Mouse (Mus musculus) midbrain, embryonic 10.5 days (tissue): ENCODE results near the gene Ndufaf7. TPM values are rescaled to one million over a fixed set of nuclear protein-coding genes. Genes with fewer than 3 reads are reported as not detected.

ENCODE experiments used
- DNase-seq: peaks from one replicate; pipeline ENCODE4 v3.0.0-alpha.2; 2017; ENCODE audit warnings: low spot score
- H3K27ac ChIP-seq: fragments of 300-500 bp; sonication (generic); replicated peaks from 2 replicates; pipeline ENCODE4 v1.5.1; 2016; ENCODE audit warnings: mild to moderate bottlenecking
- H3K27me3 ChIP-seq: fragments of 300-500 bp; sonication (generic); 2 replicates; pipeline ENCODE4 v1.6.1; 2016; ENCODE audit warnings: low read depth, mild to moderate bottlenecking; ENCODE audit not compliant: poor library complexity, severe bottlenecking
- H3K36me3 ChIP-seq: fragments of 300-500 bp; sonication (generic); 2 replicates; pipeline ENCODE4 v1.6.1; 2016; ENCODE audit warnings: mild to moderate bottlenecking, moderate library complexity
- H3K4me1 ChIP-seq: fragments of 300-500 bp; sonication (generic); 2 replicates; pipeline ENCODE4 v1.6.1; 2016
- H3K4me3 ChIP-seq: fragments of 300-500 bp; sonication (generic); 2 replicates; pipeline ENCODE4 v1.5.1; 2016; ENCODE audit warnings: mild to moderate bottlenecking, moderate library complexity
- H3K9me3 ChIP-seq: fragments of 300-500 bp; sonication (generic); replicated peaks from 2 replicates; pipeline ENCODE4 v1.6.1; 2016; ENCODE audit warnings: mild to moderate bottlenecking
- WGBS: fragments of 180-500 bp; shearing (Covaris S2); methylation state at CpG from one replicate; pipeline ENCODE4 v1.1.7; 2016; 5-methylcytosine and 5-hydroxymethylcytosine counted together
- polyA plus RNA-seq: library from polyadenylated mRNA; unstranded; fragments of >200 nt; fragmentation: Nextera tagmentation; extraction: Ambion mirVana; gene quantifications from 2 replicates; pipeline ENCODE4 v1.2.1, GENCODE M21; 2016

Ndufaf7 gene
- polyA plus RNA-seq, 1 experiment from 2014 or later = 55.7 TPM

DNA sequence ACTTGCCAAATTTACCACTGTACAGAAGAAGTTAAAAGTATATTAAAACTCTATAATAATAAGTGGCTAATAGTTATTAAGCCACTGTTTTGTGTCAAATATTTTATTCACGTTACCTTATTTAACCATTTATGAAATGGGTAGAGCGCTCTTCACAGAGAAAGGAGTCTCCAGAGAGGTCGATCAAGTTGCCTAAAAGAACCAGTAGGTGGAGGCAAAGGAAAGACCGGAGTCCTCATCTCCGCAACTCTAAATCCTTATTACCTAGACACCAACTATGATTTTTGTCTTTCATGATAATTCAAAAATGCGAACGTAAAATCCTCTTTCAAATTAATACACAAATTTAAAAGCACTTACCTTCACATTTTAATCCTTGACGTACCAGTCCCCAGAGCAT, 46.2 kb downstream of the Ndufaf7 start:
- WGBS = 93% methylated on average over 8 of the region's 8 CpGs
- no peaks in the 10 kb centered on the region for H3K9me3 ChIP-seq
- H3K4me1 ChIP-seq = no peaks in the 10 kb centered on the region
- H3K27ac ChIP-seq = no peak overlapping the region
- no peak overlapping the region for H3K4me3 ChIP-seq
- no peak for DNase-seq
- H3K27me3 ChIP-seq = no peaks in the 10 kb centered on the region
- H3K36me3 ChIP-seq = peaks cover 66% of the 10 kb centered on the region

DNA sequence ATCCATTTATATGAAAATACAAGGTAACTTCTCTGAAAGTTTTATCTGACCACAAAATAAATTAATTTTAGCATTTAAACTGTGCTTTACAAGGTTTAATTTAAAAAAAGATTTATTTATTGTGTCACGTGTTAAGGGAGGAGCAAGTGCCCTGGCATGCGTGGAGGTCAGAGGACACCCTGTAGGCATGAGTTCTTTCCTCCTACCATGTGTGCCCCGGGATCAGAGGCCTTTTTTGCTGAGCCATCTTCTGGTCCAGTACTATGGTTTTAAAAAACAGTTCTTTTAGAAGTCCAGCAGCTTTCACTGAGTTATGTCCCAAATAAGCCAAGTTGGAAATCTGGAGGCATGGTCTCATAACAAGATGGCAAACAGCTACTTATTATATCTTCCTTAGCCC, 46.8 kb downstream of the Ndufaf7 start:
- no peaks in the 10 kb centered on the region for H3K27me3 ChIP-seq
- no peak overlapping the region for H3K27ac ChIP-seq
- no peaks in the 10 kb centered on the region for H3K4me1 ChIP-seq
- DNase-seq = no peak
- H3K4me3 ChIP-seq = no peak overlapping the region
- H3K9me3 ChIP-seq = no peaks in the 10 kb centered on the region
- H3K36me3 ChIP-seq = peaks cover 61% of the 10 kb centered on the region
- WGBS = 92% methylated on average over 3 of the region's 3 CpGs

DNA sequence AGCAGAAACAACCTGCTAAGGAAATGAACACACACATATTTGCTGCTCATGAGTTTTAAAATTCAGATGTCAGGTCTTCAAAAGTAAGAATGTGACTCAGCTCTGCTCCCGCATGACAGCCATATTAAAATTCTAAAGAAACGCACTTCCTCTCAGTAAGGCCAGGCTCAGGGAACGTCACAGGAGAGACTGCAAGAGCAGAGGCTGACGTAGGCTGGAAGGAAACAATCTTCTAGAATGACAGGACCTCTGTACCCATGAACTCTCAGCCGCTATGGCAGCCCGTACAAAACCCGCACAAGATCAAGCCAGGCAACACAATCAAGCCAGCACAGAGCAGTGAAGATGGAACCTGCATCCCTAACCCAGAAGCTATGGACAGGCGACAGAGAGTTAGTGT, 52.1 kb downstream of the Ndufaf7 start:
- H3K27me3 ChIP-seq = no peaks in the 10 kb centered on the region
- no peak overlapping the region for H3K4me3 ChIP-seq
- H3K27ac ChIP-seq = no peak overlapping the region
- DNase-seq = no peak
- WGBS = 85% methylated on average over 8 of the region's 8 CpGs
- peaks cover 11% of the 10 kb centered on the region for H3K36me3 ChIP-seq
- no peaks in the 10 kb centered on the region for H3K4me1 ChIP-seq
- no peaks in the 10 kb centered on the region for H3K9me3 ChIP-seq

DNA sequence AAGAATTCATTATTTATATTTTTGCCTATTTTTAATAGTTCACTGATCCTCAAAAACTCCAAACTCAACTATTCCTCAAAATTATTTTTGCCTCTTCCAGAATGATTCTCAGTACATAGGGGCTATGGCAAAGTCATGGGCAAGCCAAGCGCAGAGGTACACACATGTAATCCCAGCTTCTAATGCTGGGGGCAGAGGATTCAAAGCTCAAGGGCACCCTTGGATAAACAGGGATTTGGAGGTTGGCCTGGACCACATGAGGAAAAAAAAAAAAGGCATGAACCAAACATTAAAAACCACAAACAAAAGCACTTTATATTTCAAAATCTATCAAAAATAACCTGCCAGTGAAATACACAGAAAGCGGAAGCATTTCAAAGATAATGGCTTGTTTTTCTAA, 54.6 kb downstream of the Ndufaf7 start:
- no peaks in the 10 kb centered on the region for H3K27me3 ChIP-seq
- H3K27ac ChIP-seq = no peak overlapping the region
- no peaks in the 10 kb centered on the region for H3K4me1 ChIP-seq
- WGBS = 92% methylated on average over 2 of the region's 2 CpGs
- no peaks in the 10 kb centered on the region for H3K36me3 ChIP-seq
- H3K9me3 ChIP-seq = no peaks in the 10 kb centered on the region
- no peak for DNase-seq
- H3K4me3 ChIP-seq = no peak overlapping the region

DNA sequence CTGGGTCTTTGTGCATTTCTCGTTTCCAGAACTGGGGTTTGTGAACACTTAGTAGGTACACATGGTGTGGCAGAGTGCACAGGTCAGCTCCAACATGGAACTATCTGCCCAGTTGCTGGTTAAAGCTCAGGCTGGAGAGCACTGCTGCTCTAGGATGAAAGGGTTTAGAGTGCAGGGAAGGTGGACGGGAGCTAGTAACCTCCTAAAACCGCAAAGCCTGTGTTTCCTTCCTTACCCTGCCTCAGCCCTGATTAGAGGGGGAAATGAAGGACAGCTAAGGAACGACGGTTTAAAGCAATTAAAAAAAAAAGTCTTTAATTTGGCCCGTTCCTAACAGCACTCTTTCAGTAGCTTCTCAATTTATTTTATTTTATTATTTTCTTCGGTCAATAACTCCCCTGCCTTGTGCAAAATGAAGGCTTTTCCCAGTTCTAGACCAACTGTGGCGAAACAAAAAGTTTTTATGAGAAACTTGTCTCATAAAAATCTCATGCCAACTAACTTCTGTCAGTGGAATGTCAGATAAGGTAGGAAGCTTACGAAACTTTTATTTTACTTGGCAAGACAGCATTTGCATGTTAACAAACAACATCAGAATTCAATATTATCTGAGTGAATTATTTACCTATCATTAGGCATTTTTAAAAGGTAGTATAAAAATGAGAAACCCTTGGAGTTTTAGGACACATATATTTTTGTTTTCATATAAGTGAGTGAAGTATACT, 55.5 kb downstream of the Ndufaf7 start:
- Histone ChIP-seq H3K36me3 (no peaks in the 10 kb centered on the region), H3K27me3 (no peaks in the 10 kb centered on the region), H3K4me3 (no peak overlapping the region), H3K9me3 (no peaks in the 10 kb centered on the region), H3K27ac (no peak overlapping the region), H3K4me1 (no peaks in the 10 kb centered on the region)
- DNase-seq = no peak
- WGBS = 87% methylated on average over 9 of the region's 9 CpGs

DNA sequence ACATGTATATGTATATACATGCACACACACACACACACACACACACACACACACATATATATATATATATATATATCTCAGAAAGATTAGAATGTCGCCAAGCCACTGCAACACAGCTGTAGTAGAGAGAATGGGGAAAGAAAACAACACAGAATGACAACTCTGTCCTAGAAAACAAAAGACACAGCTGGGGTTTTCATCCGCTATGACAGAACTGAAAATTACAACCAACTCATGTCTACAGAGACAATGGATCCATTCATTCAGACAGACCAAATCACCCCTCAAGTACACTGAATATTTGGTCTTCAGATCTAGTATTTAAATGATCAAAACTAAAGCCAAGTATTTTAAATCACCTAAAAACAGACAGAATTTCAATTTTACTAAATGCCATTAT, 56.7 kb downstream of the Ndufaf7 start:
- 85% methylated on average over 2 of the region's 2 CpGs for WGBS
- Histone ChIP-seq H3K27me3 (no peaks in the 10 kb centered on the region), H3K4me3 (no peak overlapping the region), H3K4me1 (no peaks in the 10 kb centered on the region), H3K27ac (no peak overlapping the region), H3K36me3 (no peaks in the 10 kb centered on the region), H3K9me3 (no peaks in the 10 kb centered on the region)
- no peak for DNase-seq

DNA sequence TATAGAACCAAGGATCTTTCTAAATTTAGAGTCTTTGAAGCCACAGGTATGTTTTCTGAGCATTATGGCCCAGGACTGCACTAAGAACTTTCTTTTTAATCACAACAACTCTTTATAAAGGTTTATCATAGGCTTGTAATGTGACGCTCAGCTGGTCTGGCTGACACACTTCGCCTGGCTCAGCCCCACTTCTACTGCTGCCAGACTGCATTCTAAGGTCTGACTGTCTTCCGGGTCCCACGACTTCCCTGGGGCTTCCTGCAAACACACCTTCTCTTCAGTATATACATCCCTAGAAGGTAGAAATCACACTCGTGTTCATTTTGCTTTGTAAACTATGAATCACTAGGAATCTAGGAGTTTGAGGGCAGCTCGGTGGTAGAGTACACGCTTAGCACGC, 57.4 kb downstream of the Ndufaf7 start:
- DNase-seq = no peak
- 91% methylated on average over 8 of the region's 8 CpGs for WGBS
- H3K4me1 ChIP-seq = no peaks in the 10 kb centered on the region

DNA sequence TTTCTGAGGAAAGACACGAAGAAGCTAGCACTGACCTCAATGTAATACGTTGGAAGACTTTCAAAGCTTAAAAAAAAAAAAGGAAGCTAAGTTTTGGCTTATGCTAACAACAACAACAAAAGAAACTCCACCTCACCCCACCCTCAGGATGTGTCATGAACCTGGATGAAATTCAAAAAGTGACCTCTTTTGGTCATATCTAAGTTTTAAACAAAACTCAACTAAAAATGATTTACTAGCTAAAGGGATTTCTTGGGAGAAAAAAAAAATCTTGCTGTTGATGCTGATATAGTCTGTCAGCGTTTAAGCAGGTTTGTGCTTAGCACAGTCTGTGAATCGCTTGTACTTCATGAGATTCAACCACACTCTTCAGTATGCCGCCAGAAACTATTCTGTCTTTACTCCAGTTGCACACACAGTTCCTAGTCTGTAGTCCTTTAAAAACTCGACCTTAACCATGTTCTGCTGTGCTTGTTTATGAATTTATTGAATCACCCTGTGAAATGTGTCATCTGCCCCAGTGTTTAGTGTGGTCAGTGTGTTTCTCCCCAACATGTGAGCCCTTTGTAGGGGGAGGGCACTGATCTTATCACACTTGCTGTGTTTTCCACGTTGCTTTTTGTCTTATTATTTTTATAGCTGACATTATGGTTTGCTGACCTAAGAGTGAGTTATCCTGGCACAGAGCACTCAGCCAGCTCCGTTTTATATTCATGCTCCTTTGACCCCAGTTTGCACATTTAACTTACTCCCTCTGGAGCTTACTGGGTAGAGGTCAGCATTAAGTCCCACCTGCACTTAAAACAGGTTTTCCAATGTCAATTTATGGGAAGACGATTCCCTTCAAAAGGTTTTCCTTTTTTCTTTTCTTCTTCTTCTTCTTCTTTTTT, 58.2 kb downstream of the Ndufaf7 start:
- Histone ChIP-seq H3K27me3 (no peaks in the 10 kb centered on the region), H3K9me3 (no peaks in the 10 kb centered on the region), H3K4me3 (no peak overlapping the region), H3K36me3 (no peaks in the 10 kb centered on the region), H3K27ac (no peak overlapping the region), H3K4me1 (no peaks in the 10 kb centered on the region)
- WGBS = 84% methylated on average over 9 of the region's 9 CpGs
- DNase-seq = no peak

More for the DNA sequence above, 57.4 kb downstream of the Ndufaf7 start:
- Histone ChIP-seq H3K4me3 (no peak overlapping the region), H3K27me3 (no peaks in the 10 kb centered on the region), H3K9me3 (no peaks in the 10 kb centered on the region), H3K36me3 (no peaks in the 10 kb centered on the region), H3K27ac (no peak overlapping the region)

Other genes with a start within 250 kb of the Ndufaf7 start
- gene Strn, start 199.9 kb upstream of the Ndufaf7 start, polyA plus RNA-seq = 5.4 and 6.1 TPM in 2 replicates
- 12.5 and 17.3 TPM in 2 replicates for gene Heatr5b, start 101.8 kb upstream of the Ndufaf7 start, polyA plus RNA-seq
- gene Gpatch11, start 101.6 kb upstream of the Ndufaf7 start, polyA plus RNA-seq = 35.7 and 38.7 TPM in 2 replicates
- gene Eif2ak2, start 54.6 kb upstream of the Ndufaf7 start, polyA plus RNA-seq = 4.6 and 5.9 TPM in 2 replicates
- 0.10 TPM in 1 of 2 replicates, not detected in the other for gene Sult6b1, start 30.1 kb upstream of the Ndufaf7 start, polyA plus RNA-seq
- 111 and 116 TPM in 2 replicates for gene Cebpzos, start 20.6 kb upstream of the Ndufaf7 start, polyA plus RNA-seq
- gene Cebpz, start 70 bp upstream of the Ndufaf7 start, polyA plus RNA-seq = 55.8 and 58.4 TPM in 2 replicates
- gene Prkd3, start 83.7 kb downstream of the Ndufaf7 start, polyA plus RNA-seq = 44.3 and 48.2 TPM in 2 replicates
- gene Qpct, start 114.8 kb downstream of the Ndufaf7 start, polyA plus RNA-seq = 5.8 and 8.0 TPM in 2 replicates